Mouse (Mus musculus) MEL-GATA-1-ER (cell line): Measurements from ENCODE around the gene Upp2.

Experiments
- DNase-seq: peaks from one replicate; pipeline ENCODE4 v3.0.0-alpha.2; 2012; ENCODE audit warnings: low read depth; ENCODE audit errors: extremely low read depth

Upp2 gene

DNA sequence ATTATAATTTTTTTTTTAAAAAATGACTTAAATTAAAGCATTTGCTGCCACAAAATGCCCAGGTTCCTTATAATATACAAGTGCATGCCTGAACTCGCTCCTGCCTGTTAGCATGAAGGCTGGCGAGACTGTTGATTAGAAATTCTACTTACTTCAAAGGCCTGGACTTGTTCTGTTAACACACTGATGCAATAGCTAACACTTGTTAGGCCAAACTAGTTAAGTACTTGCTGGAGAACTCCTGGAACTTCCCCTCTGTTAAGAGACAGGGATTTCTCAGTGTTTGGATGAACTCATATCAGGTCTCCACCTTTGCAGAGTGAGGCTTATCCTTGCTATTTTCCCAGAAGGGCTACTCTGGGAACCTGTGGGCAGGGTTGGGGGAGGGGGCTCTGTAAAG, 105.4 kb downstream of the Upp2 start:
- no peak for DNase-seq

DNA sequence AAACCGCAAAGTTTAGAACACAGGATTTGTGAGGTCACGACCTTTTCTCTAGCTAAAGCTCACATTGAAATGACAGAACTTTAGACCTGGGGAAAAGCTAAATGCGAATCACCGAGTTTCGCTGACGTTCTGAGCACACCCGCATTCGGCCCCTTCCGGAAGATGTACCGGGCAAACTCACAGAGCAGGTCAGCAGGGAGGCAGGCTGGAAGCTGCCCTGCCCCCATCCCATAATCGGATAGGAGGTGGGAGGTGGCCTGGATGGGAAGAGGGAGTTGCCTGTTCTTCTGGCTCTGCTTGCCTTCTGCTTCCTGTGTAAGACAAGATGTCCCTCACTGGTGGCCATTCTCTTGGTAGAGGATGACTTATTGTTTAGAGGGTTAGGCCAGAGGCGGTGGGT, 112.9 kb downstream of the Upp2 start:
- no peak for DNase-seq

- DNase-seq, result peak; percentile 19
These were observed 113.7 kb downstream of the Upp2 start for GRCm38 (mm10) chr2:58680794-58681193.

- no peak for DNase-seq
These were observed 114.3 kb downstream of the Upp2 start for GRCm38 (mm10) chr2:58681394-58681793.

- no peak for DNase-seq
These were observed 130.4 kb downstream of the Upp2 start for GRCm38 (mm10) chr2:58697501-58697900.

DNA sequence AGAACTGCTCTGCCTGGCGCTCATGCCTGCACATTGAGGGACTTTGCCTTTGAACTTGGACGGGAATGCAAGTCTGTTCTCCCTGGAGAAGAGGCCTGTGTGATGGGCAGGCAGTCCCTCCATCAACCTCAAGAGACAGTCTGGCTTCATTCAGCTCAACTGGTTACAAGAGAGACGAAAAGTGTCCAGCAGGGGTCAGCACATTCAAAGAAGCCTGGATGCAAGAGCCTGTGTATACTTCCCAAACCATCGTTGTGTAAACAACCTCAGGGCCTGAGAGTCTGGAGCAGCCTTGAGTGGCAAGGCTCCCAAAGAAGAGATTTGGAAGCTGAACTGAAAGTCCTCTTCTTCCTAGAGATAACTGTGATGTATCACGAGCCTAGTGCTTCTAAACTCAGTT, 132.8 kb downstream of the Upp2 start:
- DNase-seq, result peak; percentile 18

GRCm38 (mm10) chr2:58700354-58700753, 133.3 kb downstream of the Upp2 start:
- no peak for DNase-seq

- peak; percentile 51 for DNase-seq
These were observed 134.5 kb downstream of the Upp2 start for GRCm38 (mm10) chr2:58701627-58702026.

DNA sequence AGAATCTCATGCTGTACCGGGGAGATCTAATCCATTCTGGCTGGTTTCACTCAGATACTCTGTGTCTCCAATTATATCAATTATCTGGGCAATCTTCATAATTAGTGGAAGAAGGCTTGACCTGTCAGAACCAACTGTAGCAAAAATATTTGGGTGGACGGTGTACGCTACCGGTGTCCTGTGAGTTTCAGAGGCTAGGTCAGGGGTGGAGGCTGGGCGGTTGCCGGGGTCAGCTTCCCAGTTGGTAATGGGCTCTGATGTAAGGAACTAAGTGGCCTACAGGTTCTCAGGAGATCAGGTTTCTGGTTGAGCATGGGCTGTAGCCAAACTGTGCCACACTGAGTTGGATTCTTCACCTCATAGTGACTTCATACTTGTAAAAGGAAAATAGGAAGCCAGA, 136.1 kb downstream of the Upp2 start:
- DNase-seq, result no peak

DNA sequence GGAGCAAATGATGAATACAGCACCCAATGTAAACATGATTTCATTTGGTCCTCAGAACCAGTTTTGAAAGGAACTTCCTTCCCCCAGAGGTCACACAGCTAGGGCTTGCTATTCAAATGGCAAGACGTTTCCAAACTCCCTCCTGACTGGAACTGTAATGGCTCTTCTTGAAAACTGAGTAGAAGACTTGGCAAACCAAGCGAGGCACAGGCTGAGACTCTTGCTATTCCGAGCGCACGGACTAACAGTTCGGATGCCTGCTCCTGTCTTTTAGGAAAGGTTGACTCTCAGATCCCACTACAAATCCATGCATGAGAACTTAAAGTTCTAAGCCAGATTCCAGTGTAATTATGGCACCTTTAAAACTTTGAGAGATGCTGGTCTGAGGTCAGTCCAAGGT, 136.5 kb downstream of the Upp2 start:
- no peak for DNase-seq

DNA sequence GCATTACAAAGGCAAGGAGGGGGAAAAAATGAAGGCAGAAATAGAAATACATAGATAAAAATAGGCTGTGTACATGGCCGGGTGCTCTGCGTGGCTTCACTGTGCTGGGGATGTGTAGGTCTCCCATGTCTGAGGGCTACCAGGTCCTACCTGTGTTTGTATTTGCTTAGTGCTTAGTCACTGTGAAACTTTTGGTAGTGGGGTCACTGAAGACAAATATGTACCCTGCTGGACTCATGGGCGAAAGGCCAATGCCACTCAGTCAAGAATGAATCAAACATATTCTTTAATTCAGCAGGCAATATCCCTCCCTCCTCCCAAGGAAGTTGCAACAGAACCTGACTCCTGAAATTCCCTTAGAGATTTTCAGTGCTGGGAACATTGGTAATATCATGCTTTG, 137.5 kb downstream of the Upp2 start:
- DNase-seq, result no peak

- no peak for DNase-seq
These were observed 140.6 kb downstream of the Upp2 start for GRCm38 (mm10) chr2:58707676-58708075.

DNA sequence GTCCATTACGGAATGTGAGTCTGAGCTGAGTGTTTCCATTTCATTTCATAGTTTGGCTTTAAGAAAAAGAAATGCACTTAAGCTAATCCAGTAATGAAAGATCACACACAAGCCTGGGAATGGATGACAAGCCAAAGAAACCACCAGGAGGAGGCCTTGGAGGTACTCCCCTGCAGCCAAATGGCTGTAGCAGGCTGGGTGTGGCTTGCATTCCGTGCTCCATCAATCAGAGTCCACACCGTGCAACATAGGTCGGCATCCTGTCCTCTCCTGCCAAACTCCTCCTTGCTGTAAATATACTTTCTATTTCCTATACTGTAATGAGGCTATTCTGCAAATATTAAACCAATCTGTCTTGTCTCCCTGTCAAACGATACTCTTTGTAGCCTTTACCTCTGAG, 143.1 kb downstream of the Upp2 start:
- DNase-seq, result no peak

- no peak for DNase-seq
These were observed 144.0 kb downstream of the Upp2 start for GRCm38 (mm10) chr2:58711049-58711448.

- no peak for DNase-seq
These were observed 144.4 kb downstream of the Upp2 start for GRCm38 (mm10) chr2:58711491-58711890.

DNA sequence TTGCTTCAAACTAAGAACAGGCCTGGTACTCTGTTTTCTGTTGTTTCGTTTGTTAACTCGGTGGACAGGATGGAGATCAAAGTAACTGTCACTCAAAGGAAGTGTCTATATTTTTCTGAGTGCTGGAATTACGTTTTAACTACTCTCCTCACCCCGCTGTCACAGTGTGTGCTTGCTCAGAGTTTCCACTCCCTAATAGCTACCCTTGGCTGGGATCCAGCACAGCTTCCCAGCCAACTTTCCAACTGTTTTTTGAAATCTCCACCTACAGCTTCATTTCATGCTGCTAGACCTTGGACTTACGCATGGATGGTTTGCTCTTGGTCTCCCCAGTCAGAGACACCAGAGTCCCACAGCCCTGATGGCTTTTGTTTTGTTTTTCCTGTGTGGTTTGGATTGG, 144.8 kb downstream of the Upp2 start:
- no peak for DNase-seq

DNA sequence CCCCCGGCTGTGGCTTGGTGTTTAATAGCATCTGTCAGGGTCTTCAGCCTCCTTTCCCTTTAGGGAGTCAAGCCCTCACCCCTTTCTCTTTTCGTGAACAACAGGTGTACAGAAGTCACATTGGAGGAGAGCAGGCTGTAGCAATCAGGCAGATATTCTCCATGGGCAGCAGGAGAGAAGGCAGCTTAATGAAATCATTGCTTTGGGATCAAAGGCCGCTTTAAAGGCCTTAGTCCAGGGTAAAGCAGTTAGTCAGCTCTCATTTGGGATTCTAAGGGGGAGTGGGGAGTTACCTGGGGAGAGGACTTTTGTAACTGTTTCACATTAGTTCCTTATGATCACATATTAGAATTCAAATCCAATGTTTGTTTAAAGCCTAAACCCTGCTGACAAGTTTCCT, 150.8 kb downstream of the Upp2 start:
- DNase-seq, result no peak

DNA sequence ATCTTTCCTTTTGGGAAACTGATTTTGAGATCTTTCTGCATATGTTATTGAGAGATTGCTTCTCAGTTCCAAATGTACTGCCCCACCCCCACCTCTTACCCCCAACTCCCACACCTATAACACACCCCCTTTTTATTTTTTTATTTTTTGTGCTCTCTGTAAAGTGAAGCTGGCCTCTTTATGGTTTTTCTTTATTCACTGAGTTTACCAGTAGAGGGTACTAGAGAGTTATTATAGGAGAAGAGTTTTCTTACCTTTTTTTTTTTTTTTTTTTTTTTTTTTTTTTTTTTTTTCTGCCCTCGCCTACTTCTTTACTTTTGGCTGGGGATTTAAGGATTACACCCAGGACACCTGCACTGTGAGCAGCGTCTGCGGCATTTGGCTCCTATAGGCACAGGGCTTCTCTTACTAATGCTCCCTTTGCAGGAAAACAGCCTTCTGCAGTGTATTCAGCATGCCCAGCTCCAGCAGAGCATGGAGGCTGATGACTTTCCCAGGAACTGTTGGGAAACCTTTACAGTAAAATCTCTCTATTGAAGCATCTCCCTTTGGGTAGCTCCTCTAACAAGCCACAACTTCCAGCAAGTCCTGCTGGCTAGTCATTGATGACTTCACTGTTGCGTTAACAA, 170.2 kb downstream of the Upp2 start:
- DNase-seq, result no peak

GRCm38 (mm10) chr2:58741213-58741612, 174.1 kb downstream of the Upp2 start:
- no peak for DNase-seq

DNA sequence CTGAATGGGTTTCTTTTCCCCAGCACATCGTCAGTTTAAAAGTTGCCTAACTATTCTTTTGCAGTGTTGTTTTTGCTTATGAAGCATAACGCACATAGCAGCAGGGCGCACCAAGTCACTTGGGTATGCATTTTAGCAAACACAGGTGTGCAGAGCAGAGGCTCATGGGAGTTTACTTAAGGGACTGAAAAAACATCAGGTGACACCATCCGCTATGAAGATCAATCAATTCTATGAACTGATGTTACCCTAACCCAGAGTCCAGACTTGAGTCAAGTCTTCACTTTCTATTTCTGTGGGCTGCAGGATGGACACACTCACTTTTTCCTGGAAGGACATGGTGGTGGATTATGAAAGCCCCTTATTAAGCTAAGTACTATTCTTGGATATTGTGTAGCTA, 174.9 kb downstream of the Upp2 start:
- DNase-seq, result no peak

- no peak for DNase-seq
These were observed 176.3 kb downstream of the Upp2 start for GRCm38 (mm10) chr2:58743446-58743845.

DNA sequence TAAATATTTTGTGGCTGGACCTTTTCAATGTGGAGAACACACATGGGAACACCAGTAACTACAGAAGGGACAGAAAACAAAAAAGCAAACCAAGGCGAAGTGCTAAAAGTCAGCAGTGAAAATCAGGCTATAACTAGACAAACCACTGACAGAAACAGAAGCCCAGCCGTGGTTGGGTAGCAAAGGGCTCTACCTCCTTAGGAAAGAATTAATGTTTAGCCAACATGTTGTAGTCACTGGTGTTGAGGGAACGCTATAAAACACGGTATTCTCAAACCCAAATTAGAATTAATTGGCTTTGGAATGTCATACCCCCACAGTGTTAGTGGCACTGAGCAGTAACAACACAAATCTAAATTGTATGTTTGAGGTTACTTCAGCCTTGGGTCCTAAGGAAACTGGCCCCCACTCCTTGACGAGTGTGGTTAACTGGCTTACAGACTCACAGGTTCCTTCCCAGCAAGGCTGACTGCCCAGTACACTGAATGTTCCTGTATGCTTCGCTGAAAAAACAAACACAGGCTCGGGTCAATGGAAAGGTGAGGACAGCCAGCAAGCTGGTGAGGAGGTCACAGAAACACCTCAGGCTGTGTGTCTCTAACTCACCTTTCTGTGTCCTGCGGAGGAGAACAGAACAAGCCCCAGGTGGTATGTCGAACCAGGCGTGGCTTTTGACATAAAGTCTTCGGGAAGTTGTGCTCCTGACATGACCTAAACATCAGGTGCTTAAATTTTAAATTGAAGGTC, 180.6 kb downstream of the Upp2 start:
- DNase-seq, result no peak

DNA sequence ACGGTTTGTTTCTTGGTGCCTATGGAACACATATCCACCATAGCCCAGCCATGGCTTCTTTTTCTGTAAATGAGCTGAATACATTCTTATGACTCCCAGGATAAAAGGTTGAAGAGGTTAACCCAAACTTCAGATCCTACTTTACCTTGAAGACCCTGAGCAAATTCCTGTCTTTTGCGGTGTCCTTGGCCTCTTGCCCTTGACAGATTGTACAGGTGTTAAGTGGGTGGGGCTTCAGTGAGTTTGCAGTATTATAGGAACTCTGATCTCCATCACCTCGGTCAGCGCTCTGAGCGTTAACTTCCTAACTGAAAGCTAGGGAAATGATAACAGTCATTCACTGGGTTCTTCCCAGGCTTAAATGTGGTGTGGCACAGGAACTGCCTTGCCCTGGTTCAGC, 181.2 kb downstream of the Upp2 start:
- DNase-seq, result no peak
